Mouse (Mus musculus) testis, adult 2 months (tissue): ENCODE results near the gene Heatr4.

ENCODE experiments used
- CTCF ChIP-seq: fragments of 200-500 bp; IDR thresholded peaks from 2 replicates; pipeline ENCODE4 v1.5.1; 2012; ENCODE audit warnings: low read depth, mild to moderate bottlenecking, inconsistent platforms, low read length, moderate library complexity; ENCODE audit not compliant: control insufficient read depth, insufficient read depth, insufficient replicate concordance
- POLR2A ChIP-seq: fragments of 200-500 bp; IDR thresholded peaks from 2 replicates; pipeline ENCODE4 v1.6.1; 2012; ENCODE audit warnings: low read depth, mild to moderate bottlenecking, inconsistent platforms, low read length, moderate library complexity; ENCODE audit not compliant: control insufficient read depth

DNA sequence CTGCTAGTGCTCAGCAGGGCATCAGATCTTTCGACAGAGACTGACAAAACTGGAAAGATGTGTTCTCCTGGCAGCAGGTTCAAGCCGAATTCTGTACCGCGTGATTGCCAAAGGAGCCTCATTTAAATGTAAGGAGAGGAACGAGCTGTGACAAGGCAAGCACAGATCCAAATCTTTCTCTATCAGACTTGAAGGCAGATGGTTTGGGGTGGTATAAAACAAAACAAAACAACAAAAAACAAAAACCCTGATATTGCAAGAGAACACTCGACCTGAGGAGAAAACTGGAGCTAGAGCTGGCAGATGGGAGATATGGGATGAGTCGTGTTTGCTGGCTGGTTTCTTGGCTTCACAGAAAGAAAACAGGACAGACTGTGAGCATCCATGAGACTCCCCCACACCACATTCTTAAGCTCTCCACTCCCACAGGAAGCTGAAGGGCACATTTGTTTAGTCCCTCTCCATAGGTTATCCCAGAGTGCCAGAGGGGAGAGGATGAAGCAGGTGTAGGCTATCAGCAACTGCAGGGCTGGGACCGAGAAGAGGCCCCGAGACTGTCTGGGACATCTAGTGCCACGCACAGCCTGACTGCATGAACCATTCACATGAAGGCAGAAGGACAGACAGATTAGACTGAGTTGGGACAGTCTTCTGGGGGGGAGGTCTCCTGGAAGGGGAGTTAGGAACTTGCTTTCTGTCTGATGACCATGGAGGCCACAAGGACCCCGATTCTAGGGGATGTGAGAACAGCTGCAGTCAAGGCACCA lies 13.9 kb upstream of the Heatr4 start:
- no peak for TF ChIP-seq CTCF
- TF ChIP-seq POLR2A: no peak
